Mouse (Mus musculus) MEL (cell line): ENCODE results near the gene Eno2.

Experiments used
- CHD2 ChIP-seq: IDR thresholded peaks from 2 replicates; pipeline ENCODE4 v1.6.1; 2011; ENCODE audit warnings: low read length, improper control_type of control experiment
- CTCF ChIP-seq, 3 experiments: IDR thresholded peaks in 2 of 3; conservative IDR thresholded peaks in 1 of 3; 2 replicates each; pipeline ENCODE4 v1.5.1; 2011 to 2012; ENCODE audit warnings: low read length in 3 of 3, low read depth in 2 of 3, mild to moderate bottlenecking in 2 of 3, improper control_type of control experiment in 1 of 3, inconsistent platforms in 1 of 3, mixed read lengths in 1 of 3, moderate library complexity in 1 of 3; ENCODE audit not compliant: control insufficient read depth in 1 of 3, insufficient read depth in 1 of 3, poor library complexity in 1 of 3, severe bottlenecking in 1 of 3
- ELF1 ChIP-seq: IDR thresholded peaks from 2 replicates; pipeline ENCODE4 v1.6.1; 2014; ENCODE audit warnings: low read depth, mild to moderate bottlenecking, inconsistent platforms, low read length, improper control_type of control experiment, moderate library complexity
- EP300 ChIP-seq, 2 experiments: IDR thresholded peaks; 2 replicates each; pipeline ENCODE4 v1.6.1; 2011; ENCODE audit warnings: improper control_type of control experiment in 2 of 2, low read length in 2 of 2, low read depth in 1 of 2, mild to moderate bottlenecking in 1 of 2
- ETS1 ChIP-seq: IDR thresholded peaks from 2 replicates; pipeline ENCODE4 v1.6.1; 2012; ENCODE audit warnings: low read depth, mild to moderate bottlenecking, inconsistent platforms, low read length, improper control_type of control experiment, moderate library complexity
- HCFC1 ChIP-seq: IDR thresholded peaks from 2 replicates; pipeline ENCODE4 v1.6.1; 2012; ENCODE audit warnings: low read depth, mild to moderate bottlenecking, inconsistent platforms, low read length, improper control_type of control experiment, moderate library complexity
- MAFK ChIP-seq: IDR thresholded peaks from 2 replicates; pipeline ENCODE4 v1.6.1; 2011; ENCODE audit warnings: low read depth, mild to moderate bottlenecking, low read length, improper control_type of control experiment, borderline replicate concordance
- MXI1 ChIP-seq: IDR thresholded peaks from 2 replicates; pipeline ENCODE4 v1.6.1; 2011; ENCODE audit warnings: mild to moderate bottlenecking, low read depth, low read length, improper control_type of control experiment
- NELFE ChIP-seq: IDR thresholded peaks from 2 replicates; pipeline ENCODE4 v1.6.1; 2011; ENCODE audit warnings: low read depth, low read length, improper control_type of control experiment
- POLR2A ChIP-seq, 2 experiments: IDR thresholded peaks; 2 replicates each; pipeline ENCODE4 v1.6.1; 2011 to 2012; ENCODE audit warnings: low read length in 2 of 2, mild to moderate bottlenecking in 2 of 2, control low read depth in 1 of 2, improper control_type of control experiment in 1 of 2, low read depth in 1 of 2, moderate library complexity in 1 of 2; ENCODE audit not compliant: control insufficient read depth in 1 of 2, insufficient read depth in 1 of 2, poor library complexity in 1 of 2
- RAD21 ChIP-seq: IDR thresholded peaks from 2 replicates; pipeline ENCODE4 v1.6.1; 2011; ENCODE audit warnings: mild to moderate bottlenecking, low read depth, low read length, improper control_type of control experiment
- USF2 ChIP-seq, 2 experiments: IDR thresholded peaks; 2 replicates each; pipeline ENCODE4 v1.6.1; 2011 to 2012; ENCODE audit warnings: improper control_type of control experiment in 2 of 2, low read length in 2 of 2, borderline replicate concordance in 1 of 2, inconsistent platforms in 1 of 2, low read depth in 1 of 2, mild to moderate bottlenecking in 1 of 2; ENCODE audit not compliant: insufficient read depth in 1 of 2

- TF ChIP-seq ETS1 (no peak), CTCF (IDR thresholded peaks at IDR 0.05 in 2 of 3, conservative IDR thresholded peaks at IDR 0.05 in 1 of 3; ENCODE audit: control insufficient read depth in 1 of 3, insufficient read depth in 1 of 3, low read depth in 2 of 3, low read length in 3 of 3, poor library complexity in 1 of 3, severe bottlenecking in 1 of 3) (no peak), NELFE (no peak), HCFC1 (no peak), USF2 (IDR thresholded peaks at IDR 0.05; ENCODE audit: borderline replicate concordance in 1 of 2, insufficient read depth in 1 of 2, low read depth in 1 of 2, low read length in 2 of 2) (no peak), EP300 (IDR thresholded peaks at IDR 0.05; ENCODE audit: low read depth in 1 of 2, low read length in 2 of 2) (no peak), RAD21 (no peak), CHD2 (no peak), ELF1 (no peak), POLR2A (IDR thresholded peaks at IDR 0.05; ENCODE audit: control insufficient read depth in 1 of 2, insufficient read depth in 1 of 2, low read depth in 1 of 2, low read length in 2 of 2, poor library complexity in 1 of 2) (no peak), MXI1 (no peak), MAFK (no peak)
These were observed 9.9 kb upstream of the Eno2 start, which contains the start of gene Lrrc23 for GRCm38 (mm10) chr6:124779222-124779983.
